ENCODE assay signal across 15 mouse cellular contexts in genomic region chr9:119055336-119055735, GRCm38 (mm10).
"Had no signal": no experiment of that assay in that cellular context is flagged by ENCODE, and none has a peak within 500 bp of the region (broad histone marks: within the 10 kb centered on the region; RNA-seq: fewer than 3 reads in every experiment).

No protein-coding gene starts in this region.

- H3K36me3 ChIP-seq: neural tube, embryonic 12.5 days; neural tube, embryonic 13.5 days; neural tube, embryonic 15.5 days; stomach, embryonic 15.5 days had no signal

- H3K4me3 ChIP-seq: neural tube, embryonic 12.5 days; neural tube, embryonic 13.5 days; neural tube, embryonic 15.5 days; stomach, embryonic 15.5 days had no signal

- H3K27me3 ChIP-seq: stomach, embryonic 15.5 days had no signal

- H3K9me3 ChIP-seq: neural tube, embryonic 12.5 days; neural tube, embryonic 13.5 days; neural tube, embryonic 15.5 days; stomach, embryonic 15.5 days had no signal

- DNase-seq: retina, postnatal 1 day; right cerebral cortex, adult 18-20 months; right cerebral cortex, postnatal 14 days; right cerebral cortex, postnatal 25 days; right cerebral cortex, postnatal 4 days; spleen, adult 18-20 months; thymus, adult 18-20 months; thymus, adult 2 months; thymus, postnatal 14 days; thymus, postnatal 25 days; thymus, postnatal 4 days had no signal
